Mouse (Mus musculus) lung, postnatal 0 days (tissue): ENCODE data around the gene Slc35e3.

Experiments used
- CTCF ChIP-seq: IDR thresholded peaks from 2 replicates; pipeline ENCODE4 v1.5.1; 2016; ENCODE audit warnings: antibody characterized with exemption, mild to moderate bottlenecking
- EP300 ChIP-seq: IDR thresholded peaks from 2 replicates; pipeline ENCODE4 v1.6.1; 2016; ENCODE audit warnings: antibody characterized with exemption, mild to moderate bottlenecking, control low read depth

GRCm38 (mm10) chr10:117793436-117794030, 47.4 kb upstream of the Slc35e3 start:
- TF ChIP-seq EP300 = no peak
- TF ChIP-seq CTCF = no peak
